Mouse (Mus musculus): ENCODE measurements around the gene Nmt2. TPM values are rescaled to one million over a fixed set of nuclear protein-coding genes. Genes with fewer than 3 reads are reported as not detected.
A peak's percentile ranks its signal among the peaks of the same experiment; 100 is the strongest.

Gene Nmt2
- total RNA-seq (2021): 10 to 100 TPM; 42.4 to 80.1 TPM
- long read RNA-seq, experiment 1, full-length matches to known transcripts: 42 of 51 reads
- long read RNA-seq, experiment 1, partial matches to known transcripts: 0 of 51 reads
- long read RNA-seq, experiment 1, other reads (novel, unspliced or antisense): 9 of 51 reads
- long read RNA-seq, experiment 2, full-length matches to known transcripts: 7 of 7 reads
- long read RNA-seq, experiment 2, partial matches to known transcripts: 0 of 7 reads
- long read RNA-seq, experiment 2, other reads (novel, unspliced or antisense): 0 of 7 reads

- DNase-seq: peak; percentile 100
Measured at GRCm38 (mm10) chr2:3283602-3284472, at the start of gene Nmt2. TSS of gene Nmt2 (plus strand) at chr2:3284212.

GRCm38 (mm10) chr2:3239255-3239654 lies 44.8 kb upstream of the Nmt2 start:
- no peak for DNase-seq

DNA sequence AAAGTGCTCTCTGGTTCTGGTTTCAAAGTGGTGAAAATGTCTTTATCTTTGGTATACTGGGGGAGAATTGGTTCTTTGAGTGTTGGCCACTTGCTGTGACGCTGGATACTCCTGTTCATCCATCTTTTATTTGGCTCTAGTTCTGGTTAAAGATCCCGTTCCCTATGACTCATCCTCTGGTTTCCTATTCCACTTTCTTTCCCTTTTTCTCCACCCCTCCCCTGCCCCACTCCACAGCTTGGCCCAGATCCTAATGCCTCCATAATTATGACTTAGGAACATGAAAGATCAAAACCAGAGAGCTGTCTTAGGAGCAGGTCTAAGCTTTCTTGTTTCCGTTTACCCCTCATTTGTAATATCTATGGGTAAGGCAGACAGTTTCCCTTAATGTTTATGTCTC lies 39.8 kb upstream of the Nmt2 start:
- peak in 1 of 2 experiments; percentile 15 for DNase-seq

DNA sequence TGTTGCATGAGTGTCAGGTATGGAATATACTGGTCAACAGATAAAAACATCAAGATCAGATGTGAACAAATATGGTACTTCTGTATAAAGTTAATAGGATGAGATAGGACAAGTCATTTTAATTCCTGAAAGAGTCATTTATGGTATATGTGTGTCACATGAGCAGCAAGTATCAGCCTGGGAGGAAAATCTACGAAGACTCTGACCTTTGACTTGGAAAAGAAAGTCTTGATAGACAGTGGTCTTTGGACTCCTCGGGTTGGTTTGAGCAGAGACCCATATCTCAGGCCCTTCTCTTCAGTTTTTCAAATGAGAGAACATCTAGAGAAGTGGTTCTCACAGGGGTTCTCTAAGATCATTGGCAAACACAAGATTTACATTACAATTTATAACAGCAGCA lies 32.7 kb upstream of the Nmt2 start:
- DNase-seq: no peak

- no peak for DNase-seq
Measured at GRCm38 (mm10) chr2:3266466-3266865, 17.5 kb upstream of the Nmt2 start.

GRCm38 (mm10) chr2:3267879-3268278 lies 16.1 kb upstream of the Nmt2 start:
- DNase-seq: no peak

GRCm38 (mm10) chr2:3273349-3273748 lies 10.7 kb upstream of the Nmt2 start:
- no peak for DNase-seq

GRCm38 (mm10) chr2:3276106-3276505 lies 7.9 kb upstream of the Nmt2 start:
- no peak for DNase-seq

DNA sequence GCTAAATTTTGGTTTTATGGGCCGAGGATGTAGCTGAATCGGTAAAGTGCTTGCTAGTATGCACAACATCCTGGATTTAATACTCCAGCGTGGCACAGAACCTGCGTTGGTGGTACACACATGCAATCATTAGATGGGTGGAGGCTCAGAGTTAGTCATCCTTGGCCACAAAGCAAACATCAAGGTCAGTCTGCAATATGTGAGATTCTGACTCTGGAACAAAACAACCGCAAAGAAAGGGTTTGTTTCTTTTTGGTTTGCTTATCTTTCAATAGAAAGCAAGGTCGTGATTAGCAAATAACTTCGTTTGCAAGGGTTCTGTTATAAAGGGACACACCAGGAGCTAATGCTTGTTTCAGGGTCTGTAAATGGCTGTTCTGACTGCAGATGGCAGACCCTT lies 6.5 kb upstream of the Nmt2 start:
- peak; percentile 33 to 39 for DNase-seq

DNA sequence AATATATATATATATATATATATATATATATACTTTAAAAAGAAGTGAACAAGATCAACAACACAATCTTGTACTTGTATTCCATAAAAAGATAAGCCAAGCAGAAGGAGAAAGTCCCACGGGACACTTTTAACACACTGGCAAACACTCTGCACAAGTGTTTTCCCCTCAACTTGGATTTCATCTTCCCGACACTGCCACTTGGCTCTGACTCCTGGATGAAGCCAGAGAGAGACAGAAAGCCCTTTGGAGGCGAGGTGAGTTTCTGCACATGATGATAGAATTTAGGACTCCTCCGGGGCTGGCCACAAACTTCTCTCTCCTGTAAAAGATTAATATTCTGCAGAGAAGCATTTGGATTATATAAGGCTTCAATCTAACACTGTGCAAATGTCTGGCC lies 2.7 kb upstream of the Nmt2 start:
- DNase-seq: no peak

DNA sequence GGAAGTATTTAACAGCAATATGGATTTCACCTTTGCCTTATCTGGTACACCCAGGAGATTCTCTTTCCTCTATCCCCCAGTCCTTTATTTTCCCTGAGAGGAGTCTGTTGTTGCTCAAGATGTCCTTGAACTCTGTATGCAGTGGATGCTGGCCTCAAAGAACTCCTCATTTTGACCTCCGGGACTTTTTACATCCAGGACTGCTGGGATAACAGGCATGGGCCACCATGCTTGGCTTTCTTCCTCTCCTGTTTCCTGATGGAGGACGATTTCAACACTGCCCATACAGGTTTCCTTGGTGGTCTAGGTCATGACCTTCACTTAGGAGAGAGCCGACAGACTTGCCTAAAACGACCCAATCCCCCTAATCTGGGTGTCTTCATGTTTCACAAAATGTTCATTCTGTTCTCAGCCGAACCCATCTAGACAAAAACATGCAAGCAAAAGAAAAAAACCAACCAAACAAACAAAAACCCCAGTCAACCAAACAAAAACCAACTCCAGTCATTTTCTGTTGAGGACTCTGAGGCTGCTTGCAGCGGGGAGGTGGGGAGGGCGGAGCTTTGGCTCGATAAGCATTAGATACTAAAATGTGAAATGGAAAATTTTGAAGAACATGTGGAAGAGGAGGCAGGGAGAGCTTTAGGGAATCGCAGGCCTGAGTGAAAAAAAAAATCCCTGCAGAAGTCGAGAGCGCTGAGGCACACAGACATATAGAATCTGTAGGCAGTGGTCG lies 978 bp upstream of the Nmt2 start:
- peak; percentile 67 to 79 for DNase-seq

GRCm38 (mm10) chr2:3284473-3285180 lies 615 bp downstream of the Nmt2 start:
- DNase-seq: peak; percentile 61 to 68

GRCm38 (mm10) chr2:3285181-3285530 lies 1.1 kb downstream of the Nmt2 start:
- peak; percentile 19 to 33 for DNase-seq

DNA sequence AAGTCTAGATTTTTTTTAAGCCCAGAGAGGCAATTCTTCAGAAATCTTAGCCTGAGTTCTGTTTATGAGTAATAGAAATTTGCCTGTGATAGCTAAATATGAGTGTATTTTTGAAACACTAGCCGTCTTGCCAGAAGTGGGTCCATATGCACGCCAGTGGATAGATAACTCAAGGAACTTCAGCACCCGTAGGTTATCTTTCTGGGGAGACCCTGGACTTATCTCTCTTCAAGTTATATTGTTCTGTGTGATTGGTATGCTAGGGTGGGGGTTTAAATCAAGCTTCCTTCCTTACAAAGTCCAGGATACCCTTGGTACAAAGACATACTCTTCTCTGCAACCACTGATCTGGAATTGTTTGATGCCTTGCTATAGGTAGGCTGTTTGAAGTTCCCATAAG lies 1.7 kb downstream of the Nmt2 start:
- DNase-seq: no peak

DNA sequence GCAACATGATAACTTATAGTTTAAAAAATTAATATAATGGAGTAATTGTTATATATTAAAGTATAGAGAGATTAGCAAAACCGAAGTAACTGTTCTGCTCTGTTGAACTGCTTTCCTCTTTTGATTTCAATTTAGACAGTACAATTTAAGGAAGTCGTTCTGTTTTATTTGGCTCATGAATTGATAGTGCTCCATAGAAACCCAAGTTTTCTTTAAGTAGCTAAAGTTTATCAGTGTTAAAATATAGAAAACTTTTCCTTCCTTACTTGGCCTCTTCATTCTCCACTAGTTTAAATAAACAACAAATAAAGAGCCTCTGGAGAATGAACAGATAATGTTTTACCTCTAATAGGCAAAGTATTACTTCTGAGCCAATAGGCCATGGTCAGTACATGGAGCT lies 2.2 kb downstream of the Nmt2 start:
- no peak for DNase-seq

DNA sequence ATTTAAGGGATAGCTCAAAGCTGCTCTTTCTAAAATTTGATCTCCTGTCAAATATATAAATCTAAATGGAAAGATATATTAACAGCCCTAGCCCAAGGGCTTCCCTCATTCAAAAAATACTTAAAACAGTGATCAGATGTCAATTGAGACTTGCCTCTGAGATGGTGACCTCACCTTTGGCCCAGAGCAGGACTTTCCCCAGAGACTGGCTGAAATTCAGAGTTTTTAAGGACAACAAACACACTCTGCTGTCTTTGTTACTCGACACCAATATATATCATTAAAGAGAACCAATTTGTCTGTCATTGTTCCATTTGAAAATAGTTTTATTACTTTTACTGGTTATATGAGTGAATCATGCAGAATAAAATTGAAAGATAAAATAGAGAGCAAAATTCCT lies 5.6 kb downstream of the Nmt2 start:
- DNase-seq: no peak

- DNase-seq: no peak
Measured at GRCm38 (mm10) chr2:3292170-3292569, 8.2 kb downstream of the Nmt2 start.

DNA sequence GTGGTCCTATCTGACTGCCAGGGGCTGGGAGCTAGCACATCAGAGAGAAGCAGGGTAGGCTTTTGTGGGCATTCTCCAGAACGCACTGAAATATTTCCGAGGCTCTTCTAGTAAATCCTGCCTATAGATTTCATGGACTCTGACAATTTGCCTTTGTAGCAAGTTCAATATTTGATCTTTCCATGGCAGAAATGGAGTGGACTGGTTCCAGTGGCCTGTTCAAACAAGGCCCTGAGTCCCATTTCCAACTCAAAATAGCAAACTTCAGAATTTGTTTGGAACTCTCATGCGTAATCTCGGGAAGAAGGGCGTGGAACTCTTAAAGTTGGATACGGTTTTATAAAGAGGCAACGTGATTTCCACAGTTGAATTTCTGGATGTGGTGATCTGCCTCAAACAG lies 11.8 kb downstream of the Nmt2 start:
- DNase-seq: no peak

- peak; percentile 88 to 89 for DNase-seq
Measured at GRCm38 (mm10) chr2:3305426-3306025, 21.5 kb downstream of the Nmt2 start.

DNA sequence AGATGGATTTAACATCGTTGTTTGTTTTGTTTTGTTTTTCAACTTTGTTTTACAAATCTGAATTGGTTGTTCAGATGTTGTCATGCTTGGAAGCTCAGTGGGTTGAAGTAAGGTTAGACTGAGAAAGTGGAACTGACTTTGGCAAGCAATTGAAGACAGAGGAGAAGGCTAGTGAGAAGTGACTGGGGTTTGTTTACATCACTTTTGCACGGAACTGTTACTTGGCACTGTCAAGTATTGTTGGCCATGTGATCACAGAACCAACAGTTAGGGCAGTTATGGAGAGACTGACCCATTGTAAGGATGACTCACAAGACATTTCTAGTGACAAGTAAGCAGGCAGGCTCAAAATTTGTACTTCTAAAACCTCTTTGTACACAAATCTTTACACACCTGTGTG lies 39.1 kb downstream of the Nmt2 start:
- DNase-seq: no peak

GRCm38 (mm10) chr2:3324381-3325130 lies 40.5 kb downstream of the Nmt2 start:
- no peak for DNase-seq
